Mouse (Mus musculus) adrenal gland, adult 10 weeks (tissue): Measurements from ENCODE around the gene Tenm2. TPM values are rescaled to one million over a fixed set of nuclear protein-coding genes. Genes with fewer than 3 reads are reported as not detected.

Experiments used
- polyA plus RNA-seq: library from polyadenylated mRNA; stranded (reverse); fragments of 350-450 nt; fragmentation: Illumina TruSeq; extraction: RNeasy Lipid Tissue Mini Kit (QIAGEN cat#74804); gene quantifications from one replicate; pipeline ENCODE4 v1.2.3, GENCODE M21; 2014; ENCODE audit warnings: low read depth, low replicate concordance

The Tenm2 gene
- polyA plus RNA-seq: 0.17 TPM

DNA sequence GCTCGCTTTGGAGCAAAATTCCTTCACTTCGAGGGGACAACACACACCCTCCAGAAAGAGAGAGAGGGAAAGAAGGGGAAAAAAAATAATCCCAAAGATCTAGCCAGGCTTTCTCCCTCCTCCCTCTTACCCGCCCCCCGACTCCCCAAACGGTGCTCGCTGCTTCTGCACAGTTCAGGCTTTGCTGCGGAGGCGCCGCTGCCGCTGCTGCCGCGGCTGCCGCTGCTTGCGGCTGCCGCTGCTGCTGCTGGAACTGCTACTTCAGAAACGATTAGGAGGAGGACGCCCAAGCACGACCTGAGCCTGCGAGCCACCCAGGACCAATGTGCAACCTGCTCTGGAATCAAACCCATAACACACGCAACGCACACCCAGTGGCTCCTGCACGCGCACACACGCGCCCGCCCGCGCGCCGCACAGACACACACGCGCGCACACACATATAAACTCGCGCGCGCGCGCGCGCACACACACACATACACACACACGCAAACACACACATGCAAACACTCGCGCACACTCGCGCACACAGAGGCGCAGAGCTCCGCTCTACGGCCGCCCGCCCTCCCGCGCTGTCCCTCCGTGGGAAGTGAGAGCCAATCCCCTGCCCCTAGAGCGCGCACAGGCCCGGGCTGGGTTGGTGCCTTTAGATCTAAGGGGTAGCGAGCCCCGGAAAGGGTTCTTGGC is at the start of gene Tenm2:
Tenm2 (minus strand) TSS at position 51 of the 687 bp plus-strand sequence.

DNA sequence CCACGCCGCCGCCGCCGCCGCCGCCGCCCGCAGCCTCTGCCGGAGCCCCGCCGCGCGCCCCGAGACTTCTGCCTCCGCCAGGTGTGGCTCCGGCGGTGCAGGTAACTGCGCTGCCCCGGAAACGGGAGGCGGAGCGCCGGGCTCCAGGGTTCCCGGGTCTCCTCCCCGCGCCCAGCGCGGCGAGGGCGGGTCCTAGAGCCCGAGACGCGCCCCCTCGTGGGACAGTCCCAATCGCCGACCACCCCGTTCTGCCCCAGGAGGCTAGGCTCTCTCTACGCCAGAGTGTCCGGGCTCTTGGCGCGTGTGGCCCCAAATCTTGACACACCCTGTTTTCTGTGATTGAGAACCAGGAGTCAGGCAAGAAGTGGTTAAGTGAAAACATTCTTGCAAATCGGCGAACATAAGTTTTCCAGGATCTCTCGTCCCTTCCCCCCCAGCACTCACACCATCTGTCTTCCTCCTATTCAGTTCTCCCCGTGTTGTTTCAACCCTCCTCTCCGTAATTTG is 1255.3 kb downstream of the Tenm2 start, which contains the start of gene Wwc1:
Wwc1 (minus strand) TSS at position 117 of the 507 bp plus-strand sequence.

